Mouse (Mus musculus) right cerebral cortex, postnatal 10 days (tissue): Measurements from ENCODE around the gene Kat2b.
"Not testable (repeated sequence)": the region's sequence is repeated elsewhere in the genome, so short reads cannot be mapped to it uniquely, and the experiment has no call there.

Experiments
- DNase-seq, 2 experiments: peaks; one replicate each; pipeline ENCODE4 v3.0.0; 2021; ENCODE audit warnings: low spot score in 2 of 2

The Kat2b gene

GRCm38 (mm10) chr17:53569829-53570228, 3.2 kb downstream of the Kat2b start:
- peak; percentile 60 to 66 for DNase-seq

DNA sequence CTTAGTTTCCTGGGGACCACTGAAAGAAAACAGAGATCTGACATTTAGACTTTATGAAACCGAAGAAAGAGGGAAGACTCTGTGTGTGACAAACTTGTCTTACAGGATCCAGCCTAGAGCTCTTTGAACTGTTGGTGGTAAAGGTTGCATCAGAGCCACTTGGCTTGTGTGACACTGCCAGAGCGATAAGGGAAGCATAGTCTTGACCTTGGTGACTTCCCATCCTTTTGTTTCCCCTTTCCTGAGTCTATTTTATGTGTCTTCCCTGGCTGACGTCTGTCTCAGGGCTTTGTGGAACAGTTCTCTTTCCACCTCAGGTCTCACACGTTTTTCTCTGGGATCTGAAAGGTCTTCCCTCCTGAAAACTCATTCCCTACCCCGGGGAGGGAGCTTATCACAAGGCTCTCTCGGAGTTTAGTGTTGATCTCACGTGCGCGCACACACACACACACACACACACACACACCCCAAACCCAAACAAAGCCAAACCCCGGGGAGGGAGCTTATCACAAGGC, 3.8 kb downstream of the Kat2b start:
- no peak for DNase-seq

DNA sequence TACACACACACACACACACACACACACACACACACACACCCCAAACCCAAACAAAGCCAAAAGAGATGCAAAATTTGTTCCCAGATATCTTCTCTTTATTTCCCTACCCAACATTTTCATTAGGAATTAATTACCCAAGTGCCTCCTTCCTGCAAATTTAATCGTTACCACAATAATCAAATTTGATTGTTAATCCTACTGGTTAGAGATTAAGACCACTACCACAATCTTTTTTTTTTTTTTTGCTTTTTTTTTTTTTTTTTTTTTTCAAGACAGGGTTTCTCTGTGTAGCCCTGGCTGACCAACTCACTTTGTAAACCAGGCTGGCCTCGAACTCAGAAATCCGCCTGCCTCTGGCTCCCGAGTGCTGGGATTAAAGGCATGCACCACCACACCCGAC, 4.3 kb downstream of the Kat2b start:
- not testable (repeated sequence) for DNase-seq

DNA sequence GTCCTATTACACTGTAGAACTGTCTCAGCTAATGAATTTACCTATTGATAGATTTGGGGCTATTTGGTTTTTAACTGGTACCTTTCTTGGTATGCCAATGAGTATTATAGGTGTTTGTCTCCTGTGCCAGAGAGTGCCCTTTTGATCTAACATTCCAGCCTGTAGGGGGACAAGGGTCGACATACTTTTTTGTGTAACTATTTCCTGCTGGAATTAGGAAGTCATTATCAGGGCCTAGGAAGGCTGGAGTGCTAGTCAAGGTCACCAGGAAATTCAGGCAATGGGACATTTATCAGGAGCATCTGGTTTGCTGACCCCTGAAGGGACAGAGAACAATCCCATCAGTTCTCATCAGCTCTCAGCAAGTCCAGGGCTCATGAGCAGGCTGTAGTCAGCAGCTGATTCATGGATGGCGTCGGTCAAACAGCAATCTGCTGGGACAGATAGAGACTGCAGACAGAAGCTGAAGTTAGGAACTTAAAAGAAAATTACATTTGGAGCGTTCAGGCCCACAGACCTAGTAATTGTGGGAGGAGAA, 6.4 kb downstream of the Kat2b start:
- DNase-seq = no peak

DNA sequence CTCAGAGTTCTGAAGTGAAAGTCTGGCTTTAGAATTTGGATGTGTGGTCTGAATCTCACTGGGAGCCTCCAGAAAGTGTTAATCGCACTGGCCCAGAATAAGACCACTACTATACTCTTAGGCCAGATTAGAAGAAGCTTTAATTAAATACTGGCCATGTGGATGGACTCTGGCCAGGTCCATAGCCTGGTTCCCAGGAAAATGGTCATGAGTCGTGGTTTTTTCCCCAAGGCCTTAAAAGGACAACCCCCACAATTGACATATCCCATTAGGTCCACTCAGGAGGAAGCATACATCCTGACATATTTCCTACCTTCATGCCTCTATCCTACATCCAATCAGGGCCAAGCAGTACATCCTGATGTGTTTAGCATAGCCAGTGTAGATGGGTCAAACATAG, 10.5 kb downstream of the Kat2b start:
- DNase-seq = no peak

DNA sequence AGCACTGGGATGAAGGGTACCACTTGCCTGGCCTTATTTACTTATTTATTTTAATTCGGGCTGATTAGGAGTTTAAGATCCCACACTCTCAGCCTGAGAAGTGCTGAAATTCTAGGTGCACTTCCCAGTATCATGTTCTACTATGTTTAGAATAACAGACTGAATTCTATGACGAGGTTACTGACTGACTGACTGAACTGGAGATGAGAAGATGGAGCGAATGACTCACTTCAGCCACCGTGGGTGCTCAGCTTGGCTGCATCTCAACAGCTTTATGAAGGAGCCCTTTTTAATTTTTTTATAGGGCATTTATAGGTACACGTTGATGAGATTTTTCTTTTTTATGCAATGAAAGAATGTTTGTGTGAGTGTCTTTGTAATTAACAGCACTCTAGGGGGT, 11.1 kb downstream of the Kat2b start:
- no peak for DNase-seq

DNA sequence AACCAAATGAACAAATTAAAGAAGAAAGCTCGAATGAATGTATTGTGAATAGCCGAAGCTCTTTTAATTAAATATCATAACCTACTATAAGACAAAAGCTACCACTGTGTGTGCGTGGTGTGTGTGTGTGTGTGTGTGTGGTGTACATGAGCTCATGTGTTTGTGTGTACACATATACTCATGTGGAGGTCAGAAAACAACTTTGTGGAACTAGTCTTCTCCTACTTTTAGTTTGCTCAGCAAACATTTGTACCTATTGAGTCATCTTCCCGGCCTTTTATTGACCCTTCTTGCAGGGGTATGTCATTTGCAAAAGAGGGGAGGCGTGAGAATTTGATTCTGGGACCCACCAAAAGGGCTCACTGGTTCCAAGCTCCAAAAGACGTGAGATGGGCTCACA, 11.6 kb downstream of the Kat2b start:
- no peak for DNase-seq

- peak in 1 of 2 experiments; percentile 38 for DNase-seq
Observed at GRCm38 (mm10) chr17:53578776-53579175, 12.1 kb downstream of the Kat2b start.

GRCm38 (mm10) chr17:53579612-53580011, 13.0 kb downstream of the Kat2b start:
- DNase-seq = no peak

DNA sequence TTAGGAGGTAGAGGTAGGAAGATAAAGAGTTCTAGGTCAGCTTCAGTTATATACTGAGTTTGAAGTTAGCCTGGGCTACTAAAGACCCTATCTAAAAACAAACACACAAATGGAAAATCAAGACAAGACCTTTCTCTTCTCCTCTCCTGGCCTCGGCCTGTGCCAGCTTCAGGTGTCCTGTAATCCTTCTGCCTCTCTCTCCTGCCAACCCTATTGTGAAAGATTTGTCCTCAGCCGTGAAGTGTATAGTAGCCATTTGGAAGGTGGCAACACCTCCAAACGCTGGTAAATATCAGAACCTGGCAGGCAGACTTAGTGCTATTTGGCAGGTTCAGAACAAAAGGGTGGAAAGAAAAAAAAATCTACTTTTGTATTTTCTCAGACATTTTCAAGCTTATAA, 13.6 kb downstream of the Kat2b start:
- DNase-seq = no peak

GRCm38 (mm10) chr17:53582026-53582585, 15.4 kb downstream of the Kat2b start:
- DNase-seq = no peak

- no peak for DNase-seq
Observed at GRCm38 (mm10) chr17:53582805-53583204, 16.1 kb downstream of the Kat2b start.

DNA sequence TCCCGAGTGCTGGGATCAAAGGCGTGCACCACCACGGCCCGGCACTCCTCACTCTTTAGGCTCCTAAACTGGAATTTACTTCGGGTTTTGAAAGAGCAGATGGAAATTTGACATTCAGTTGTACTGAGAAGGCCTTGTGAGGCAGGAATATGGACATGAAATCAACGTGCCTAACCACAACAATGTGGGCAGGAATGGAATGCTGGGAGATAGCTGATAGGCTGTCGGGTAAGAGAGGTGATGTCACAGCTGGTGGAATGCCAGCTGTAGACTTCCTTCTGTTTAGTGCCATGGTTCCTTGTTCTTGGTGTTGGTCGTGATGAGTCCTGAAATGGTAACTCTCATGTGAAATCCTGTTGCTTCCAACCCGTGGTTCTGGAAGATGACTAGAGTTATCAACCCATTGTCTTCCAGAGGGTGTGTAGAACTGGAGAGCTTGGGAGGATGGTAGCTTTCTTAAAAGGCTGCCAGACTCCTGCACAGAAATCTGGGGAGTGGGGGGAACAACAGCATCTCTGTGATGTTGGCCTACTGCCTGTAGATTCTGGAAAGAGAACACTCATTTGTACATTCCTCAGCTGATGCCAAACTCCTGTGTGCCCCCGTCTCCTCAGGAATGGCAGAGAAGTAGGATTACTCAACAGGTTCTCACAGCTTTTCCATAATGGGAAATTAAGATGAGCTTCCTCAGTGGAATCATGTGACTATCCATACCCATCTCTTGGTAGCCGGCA, 17.4 kb downstream of the Kat2b start:
- DNase-seq = no peak

GRCm38 (mm10) chr17:53587074-53587851, 20.6 kb downstream of the Kat2b start:
- DNase-seq = peak; percentile 77 to 91

DNA sequence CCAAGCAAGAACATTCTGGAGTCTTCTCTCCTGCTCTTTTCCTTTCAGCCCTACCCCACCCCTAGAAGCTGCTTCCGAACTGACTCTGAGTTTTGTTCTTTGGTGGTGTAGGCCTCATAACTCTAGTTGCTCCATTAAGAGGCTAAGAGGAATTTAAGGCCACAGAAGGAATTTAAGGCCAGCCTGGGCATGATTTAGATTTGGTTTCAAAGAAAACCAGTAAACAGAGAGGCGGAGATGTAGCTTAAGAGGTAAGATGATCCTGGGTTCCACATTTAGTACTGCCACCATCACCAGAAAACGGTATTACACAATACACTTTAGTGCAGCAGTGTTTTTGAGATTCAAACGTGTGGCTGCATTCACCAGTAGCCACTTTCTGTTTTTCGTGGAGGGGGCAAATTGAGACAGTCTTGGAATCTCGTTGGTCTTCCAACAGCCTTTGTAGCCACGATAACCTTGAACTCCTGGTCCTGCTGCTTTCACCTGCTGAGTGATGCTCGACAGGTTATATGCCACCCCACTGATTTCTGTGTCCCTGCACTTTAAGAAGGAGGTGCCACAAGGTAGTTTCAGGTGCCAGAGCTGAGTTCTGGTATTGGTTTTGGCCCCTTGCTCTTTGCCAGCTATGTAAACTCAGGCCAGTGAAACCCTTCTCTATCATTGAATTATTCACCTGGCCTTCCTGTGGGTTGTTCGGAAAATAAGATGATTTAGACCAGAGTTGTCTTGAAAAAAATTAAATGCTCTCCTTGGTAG, 21.6 kb downstream of the Kat2b start:
- DNase-seq = no peak

- DNase-seq = no peak
Observed at GRCm38 (mm10) chr17:53590110-53590509, 23.4 kb downstream of the Kat2b start.

GRCm38 (mm10) chr17:53591910-53592309, 25.2 kb downstream of the Kat2b start:
- no peak for DNase-seq

DNA sequence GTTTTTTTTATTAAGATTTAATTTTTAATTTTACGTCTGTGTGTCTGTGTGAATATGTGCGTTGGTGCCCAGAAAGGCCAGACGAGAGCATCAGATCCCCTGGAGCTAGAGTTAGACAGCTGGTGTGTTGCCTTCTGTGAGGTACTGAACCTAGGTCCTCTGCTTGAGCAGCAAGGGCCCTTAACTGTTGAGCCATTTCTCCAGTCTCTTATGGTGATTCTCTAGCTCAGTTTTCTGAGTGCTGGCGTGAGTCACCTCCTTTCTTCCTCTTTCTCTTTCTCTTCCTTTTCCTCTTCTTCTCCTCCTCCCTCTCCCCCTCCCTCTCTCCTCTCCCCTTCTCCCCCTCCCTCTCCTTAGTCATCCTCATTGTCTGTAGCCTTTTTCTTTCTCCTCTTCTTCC, 27.9 kb downstream of the Kat2b start:
- DNase-seq = no peak

DNA sequence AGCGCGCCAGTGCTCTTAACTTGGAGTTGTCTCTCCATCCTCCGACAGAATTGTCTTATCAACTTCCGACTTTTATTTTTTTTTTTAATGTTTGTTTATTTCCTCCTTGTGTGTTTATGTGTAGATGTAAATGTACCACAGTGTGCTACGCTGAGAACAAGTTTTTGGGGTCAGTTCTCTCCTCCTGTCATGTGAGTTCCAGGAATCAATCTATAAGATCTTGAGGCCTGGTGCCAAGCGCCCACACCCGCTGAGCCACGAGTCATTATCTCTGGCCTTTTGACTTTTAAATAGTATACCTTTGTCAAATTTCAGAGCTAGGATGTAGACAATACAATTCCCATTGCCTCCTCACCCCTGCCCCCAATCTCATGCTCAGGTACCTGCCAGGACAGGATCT, 28.9 kb downstream of the Kat2b start:
- no peak for DNase-seq

DNA sequence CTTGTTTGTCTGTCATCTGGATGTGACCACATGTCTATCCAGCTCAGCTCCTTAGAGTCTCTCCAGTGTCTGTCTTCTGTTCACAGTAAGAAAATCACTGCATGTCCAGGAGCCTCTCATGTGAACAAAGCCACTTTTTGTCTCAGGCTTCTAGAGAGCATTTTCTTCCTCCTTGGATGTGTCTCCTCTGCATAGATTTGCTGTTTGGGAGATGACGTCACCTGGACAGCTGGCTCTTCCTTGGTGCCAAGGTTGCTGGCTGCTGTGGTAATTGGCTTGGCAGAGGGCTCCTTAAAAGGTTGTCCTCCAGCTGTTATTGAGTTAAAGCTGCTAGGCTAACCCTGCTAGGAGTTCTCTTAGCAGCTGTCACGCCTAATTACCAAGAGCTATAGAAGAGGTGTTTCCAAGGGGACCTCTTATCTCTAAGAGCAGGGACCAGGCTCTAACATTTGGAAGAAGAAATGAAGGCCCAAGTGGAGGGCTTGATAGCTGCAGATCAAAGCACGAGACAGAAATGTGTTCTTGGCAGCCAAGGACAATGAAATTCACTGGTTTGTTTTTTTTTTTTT, 29.7 kb downstream of the Kat2b start:
- peak; percentile 72 to 81 for DNase-seq
